Mouse (Mus musculus) heart, postnatal 0 days (tissue): ENCODE results near the gene Mettl9. TPM values are rescaled to one million over a fixed set of nuclear protein-coding genes. Genes with fewer than 3 reads are reported as not detected.

ENCODE experiments used
- ATAC-seq: fragments of 200-750 bp; cut with Nextera tagmentation; 2 replicates; pipeline ENCODE4 v1.8.0; 2017; ENCODE audit warnings: low read depth, moderate number of reproducible peaks, moderate library complexity; ENCODE audit not compliant: insufficient read depth
- DNase-seq: peaks from one replicate; pipeline ENCODE4 v3.0.0-alpha.2; 2016; ENCODE audit warnings: low spot score
- H3K27ac ChIP-seq: fragments of 300-500 bp; sonication (generic); 2 replicates; pipeline ENCODE4 v1.5.1; 2014; ENCODE audit warnings: low read depth, mild to moderate bottlenecking
- H3K27me3 ChIP-seq: fragments of 300-500 bp; sonication (generic); 2 replicates; pipeline ENCODE4 v1.6.1; 2014; ENCODE audit warnings: low read length, mixed read lengths; ENCODE audit not compliant: control insufficient read depth, insufficient read depth
- H3K36me3 ChIP-seq: fragments of 300-500 bp; sonication (generic); replicated peaks from 2 replicates; pipeline ENCODE4 v1.6.1; 2014; ENCODE audit warnings: low read length, mixed read lengths; ENCODE audit not compliant: control insufficient read depth, insufficient read depth
- H3K4me1 ChIP-seq: fragments of 300-500 bp; sonication (generic); 2 replicates; pipeline ENCODE4 v1.6.1; 2014; ENCODE audit warnings: antibody characterized with exemption; ENCODE audit not compliant: control insufficient read depth, insufficient read depth
- H3K4me2 ChIP-seq: fragments of 300-500 bp; sonication (generic); 2 replicates; pipeline ENCODE4 v1.6.1; 2014; ENCODE audit warnings: low read depth, mild to moderate bottlenecking, low read length, moderate library complexity
- H3K4me3 ChIP-seq: fragments of 300-500 bp; sonication (generic); 2 replicates; pipeline ENCODE4 v1.5.1; 2014; ENCODE audit warnings: low read depth, low read length
- H3K9ac ChIP-seq: fragments of 300-500 bp; sonication (generic); replicated peaks from 2 replicates; pipeline ENCODE4 v1.6.1; 2014; ENCODE audit warnings: low read depth, low read length, mixed read lengths
- H3K9me3 ChIP-seq: fragments of 300-500 bp; sonication (generic); replicated peaks from 2 replicates; pipeline ENCODE4 v1.6.1; 2016; ENCODE audit warnings: low read length; ENCODE audit not compliant: control insufficient read depth
- CTCF ChIP-seq: IDR thresholded peaks from 2 replicates; pipeline ENCODE4 v1.5.1; 2016; ENCODE audit warnings: antibody characterized with exemption, control low read depth, low read depth
- EP300 ChIP-seq: IDR thresholded peaks from 2 replicates; pipeline ENCODE4 v1.6.1; 2016; ENCODE audit warnings: antibody characterized with exemption, low read depth
- WGBS: fragments of 180-500 bp; shearing (Covaris S2); extraction: QIAGEN DNeasy Blood & Tissue Kit; methylation state at CpG from one replicate; pipeline ENCODE4 v1.1.7; 2014; 5-methylcytosine and 5-hydroxymethylcytosine counted together
- polyA plus RNA-seq: library from polyadenylated mRNA; unstranded; fragments of >200 nt; fragmentation: Nextera tagmentation; extraction: Ambion mirVana; gene quantifications from 2 replicates; pipeline ENCODE4 v1.2.1, GENCODE M21; 2015
- total RNA-seq: library from RNA; depleted of rRNA; stranded (reverse); fragments of >200 nt; gene quantifications from 2 replicates; pipeline ENCODE4 v1.2.3, GENCODE M21; 2014; ENCODE audit warnings: low replicate concordance

Gene Mettl9
- total and polyA plus RNA-seq, 2 experiments from 2014 or later: 52.8 to 81.2 TPM

DNA sequence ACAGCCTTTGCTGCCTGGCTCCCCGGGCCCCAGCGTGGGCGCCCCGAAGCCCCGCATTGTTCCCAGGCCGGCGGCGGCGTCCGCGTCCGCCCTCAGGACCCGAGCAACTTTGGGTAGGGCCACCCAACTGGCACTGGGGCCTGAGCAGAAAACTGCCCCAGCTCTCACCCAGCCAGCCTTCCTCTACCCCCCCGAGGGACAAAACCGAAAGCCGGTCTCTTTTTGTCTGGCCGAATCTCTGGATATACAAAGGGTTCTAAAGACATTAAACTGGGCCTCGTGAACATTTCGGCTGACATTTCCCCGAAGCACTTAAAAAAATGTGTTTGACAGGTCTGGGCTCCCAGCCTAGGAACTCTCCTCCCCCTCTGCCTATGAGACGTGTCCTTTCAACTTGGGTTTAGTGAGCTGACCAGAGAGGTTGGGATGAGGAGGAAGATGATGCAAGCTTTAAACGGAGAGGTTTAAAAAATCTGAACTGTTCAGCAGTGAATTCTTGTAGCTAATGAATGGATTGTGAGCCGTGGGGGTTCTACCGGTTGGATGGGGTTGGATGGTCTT is 996 bp downstream of the Mettl9 start:
- Histone ChIP-seq H3K27ac (peak overlapping the region; percentile 97), H3K9me3 (no peaks in the 10 kb centered on the region), H3K9ac (peak overlapping the region; percentile 97), H3K4me1 (peaks cover 12% of the 10 kb centered on the region), H3K4me2 (peak overlapping the region; percentile 69), H3K27me3 (peaks cover 16% of the 10 kb centered on the region), H3K36me3 (no peaks in the 10 kb centered on the region), H3K4me3 (peak overlapping the region; percentile 99)
- peak; percentile 19 for ATAC-seq
- WGBS: under 1% methylated on average over 24 of the region's 24 CpGs
- no peak for TF ChIP-seq EP300
- TF ChIP-seq CTCF: no peak
- peak; percentile 68 for DNase-seq

DNA sequence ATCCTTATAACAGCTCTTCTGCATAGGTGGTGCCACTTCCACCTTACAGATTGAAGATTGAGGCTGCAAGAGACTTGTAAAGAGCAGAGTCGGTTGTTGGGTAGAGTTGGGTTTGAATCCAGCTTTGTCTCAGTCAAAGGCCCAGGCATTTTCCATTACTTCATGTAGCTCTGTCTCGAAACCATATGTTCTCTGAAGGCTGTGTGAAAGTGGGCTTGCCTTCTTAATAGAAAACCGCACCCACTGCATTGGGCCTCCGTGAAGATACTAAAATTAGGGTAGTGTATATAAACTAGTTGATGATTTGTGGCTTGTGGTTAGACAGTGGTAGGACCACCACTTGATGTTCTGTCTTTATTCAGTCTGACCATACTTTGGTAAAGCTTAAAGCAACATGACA is 6.3 kb downstream of the Mettl9 start:
- Histone ChIP-seq H3K36me3 (no peaks in the 10 kb centered on the region), H3K9ac (no peak overlapping the region), H3K4me2 (no peak overlapping the region), H3K27ac (no peak overlapping the region), H3K4me1 (peaks cover 42% of the 10 kb centered on the region), H3K4me3 (no peak overlapping the region), H3K27me3 (no peaks in the 10 kb centered on the region), H3K9me3 (no peaks in the 10 kb centered on the region)
- 76% methylated on average over 4 of the region's 4 CpGs for WGBS
- ATAC-seq (no peak), DNase-seq (no peak)
- TF ChIP-seq CTCF (no peak), EP300 (no peak)

DNA sequence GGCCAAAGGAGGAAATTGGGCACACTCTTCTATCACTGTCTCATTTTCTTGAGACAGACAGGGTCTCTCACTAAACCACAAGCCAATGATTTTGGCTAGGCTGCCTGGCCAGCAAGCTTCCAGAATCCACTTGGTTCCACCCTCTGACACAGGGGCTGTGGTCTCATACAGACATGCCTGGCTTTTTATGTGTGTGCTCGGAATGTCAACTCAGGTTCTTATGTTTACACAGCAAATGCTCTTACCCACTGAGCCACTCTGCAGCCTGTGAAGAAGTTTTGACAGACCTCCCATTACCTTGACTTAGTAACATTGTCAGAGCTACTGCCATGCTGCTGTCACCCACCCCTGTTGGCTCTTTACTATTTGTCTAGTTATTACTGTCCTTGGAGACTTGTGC is 7.7 kb downstream of the Mettl9 start:
- peaks cover 34% of the 10 kb centered on the region for H3K4me1 ChIP-seq
- DNase-seq (no peak), ATAC-seq (no peak)
- H3K27me3 ChIP-seq: no peaks in the 10 kb centered on the region
- TF ChIP-seq CTCF: no peak
- TF ChIP-seq EP300: no peak
- H3K9ac ChIP-seq: no peak overlapping the region
- H3K9me3 ChIP-seq: no peaks in the 10 kb centered on the region
- H3K36me3 ChIP-seq: no peaks in the 10 kb centered on the region
- no peak overlapping the region for H3K4me3 ChIP-seq
- no peak overlapping the region for H3K27ac ChIP-seq
- 89% methylated on average over 1 of the region's 1 CpGs for WGBS
- H3K4me2 ChIP-seq: no peak overlapping the region

- H3K9me3 ChIP-seq: no peaks in the 10 kb centered on the region
- 94% methylated on average over 3 of the region's 3 CpGs for WGBS
- ATAC-seq (no peak), DNase-seq (no peak)
- H3K9ac ChIP-seq: no peak overlapping the region
- H3K36me3 ChIP-seq: peaks cover 2% of the 10 kb centered on the region; the same call in 1 of the 2 replicates
- TF ChIP-seq EP300: no peak
- no peaks in the 10 kb centered on the region for H3K27me3 ChIP-seq
- no peak overlapping the region for H3K4me2 ChIP-seq
- peaks cover 34% of the 10 kb centered on the region for H3K4me1 ChIP-seq
- no peak overlapping the region for H3K27ac ChIP-seq
- no peak overlapping the region for H3K4me3 ChIP-seq
These were observed 8.8 kb downstream of the Mettl9 start for GRCm38 (mm10) chr7:121043004-121043403.

GRCm38 (mm10) chr7:121043510-121043909 is 9.3 kb downstream of the Mettl9 start:
- DNase-seq (no peak), ATAC-seq (no peak)
- no peaks in the 10 kb centered on the region for H3K27me3 ChIP-seq
- H3K9me3 ChIP-seq: no peaks in the 10 kb centered on the region
- no peak for TF ChIP-seq CTCF
- TF ChIP-seq EP300: no peak
- H3K9ac ChIP-seq: 0 out of 2 replicates have a peak overlapping the region, but pooled peaks have one; percentile 10
- H3K4me3 ChIP-seq: no peak overlapping the region
- peaks cover 7% of the 10 kb centered on the region for H3K36me3 ChIP-seq
- WGBS: 93% methylated on average over 1 of the region's 1 CpGs
- peaks cover 34% of the 10 kb centered on the region for H3K4me1 ChIP-seq
- peak overlapping the region; percentile 66 for H3K27ac ChIP-seq
- H3K4me2 ChIP-seq: no peak overlapping the region

DNA sequence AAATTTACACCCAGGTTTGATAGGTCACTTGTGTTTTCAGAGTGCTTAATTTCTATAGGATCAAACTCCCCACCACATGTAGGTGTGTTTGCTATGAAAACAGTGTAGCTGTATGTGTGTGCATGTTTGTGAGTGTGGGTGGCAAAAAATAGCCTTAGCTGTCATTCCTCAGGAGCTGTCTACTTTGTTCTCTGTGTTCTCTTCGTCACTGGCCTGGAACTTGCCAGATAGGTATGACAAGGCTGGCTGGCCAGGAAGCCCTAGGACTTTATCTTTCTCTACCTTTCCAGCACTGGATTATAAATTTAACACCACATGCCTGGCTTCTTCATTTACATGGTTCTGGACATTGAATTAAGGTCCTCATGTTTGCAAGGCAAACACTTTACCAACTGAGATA is 10.0 kb downstream of the Mettl9 start:
- TF ChIP-seq EP300 (no peak), CTCF (no peak)
- Histone ChIP-seq H3K9ac (0 out of 2 replicates have a peak overlapping the region, but pooled peaks have one; percentile 10), H3K27ac (peak overlapping the region; percentile 66), H3K36me3 (peaks cover 8% of the 10 kb centered on the region), H3K4me3 (no peak overlapping the region), H3K27me3 (no peaks in the 10 kb centered on the region), H3K9me3 (no peaks in the 10 kb centered on the region), H3K4me2 (no peak overlapping the region), H3K4me1 (peaks cover 34% of the 10 kb centered on the region)
- peak; percentile 29 for ATAC-seq
- WGBS: 18% methylated on average over 1 of the region's 1 CpGs
- peak; percentile 57 for DNase-seq
